Mouse (Mus musculus) CH12.LX (cell line): ENCODE measurements at regions not wholly inside any gene's neighbourhood (a gene's known extent, or its start where the extent isn't known, plus 50 kb on each side); places are given as distances from the start of the nearest gene placed in this dataset.
A peak's percentile ranks its signal among the peaks of the same experiment; 100 is the strongest.

Experiments
- DNase-seq: peaks from one replicate; pipeline ENCODE4 v3.0.0-alpha.2; 2013; ENCODE audit errors: extremely low read depth
- H3K27ac ChIP-seq: 2 replicates; pipeline ENCODE4 v1.5.1; 2012; ENCODE audit warnings: low read depth, mild to moderate bottlenecking, control low read depth, moderate library complexity; ENCODE audit not compliant: insufficient read depth
- H3K27me3 ChIP-seq: replicated peaks from 2 replicates; pipeline ENCODE3; 2012; ENCODE audit warnings: inconsistent platforms
- H3K36me3 ChIP-seq, 2 experiments: replicated peaks in 1 of 2; 2 replicates each; pipeline versions ENCODE3 to v1.6.1; 2012; ENCODE audit warnings: inconsistent platforms in 1 of 2, low read length in 1 of 2, mild to moderate bottlenecking in 1 of 2, mixed read lengths in 1 of 2, moderate library complexity in 1 of 2; ENCODE audit not compliant: control insufficient read depth in 1 of 2, insufficient read depth in 1 of 2
- H3K4me1 ChIP-seq, 2 experiments: 2 replicates each; pipeline ENCODE4 v1.6.1; 2012; ENCODE audit warnings: inconsistent platforms in 1 of 2, moderate library complexity in 1 of 2; ENCODE audit not compliant: insufficient read depth in 2 of 2, control insufficient read depth in 1 of 2
- H3K4me2 ChIP-seq: 2 replicates; pipeline ENCODE4 v1.6.1; 2012; ENCODE audit warnings: low read depth, mild to moderate bottlenecking, control low read depth; ENCODE audit not compliant: poor library complexity, insufficient read depth, severe bottlenecking
- H3K4me3 ChIP-seq, 3 experiments: fragments of 150-350 bp in 1 of 3; sonication (generic) in 1 of 3; replicated peaks in 1 of 3; 2 replicates each; pipeline versions ENCODE3 to v1.5.1; 2011 to 2012; ENCODE audit warnings: low read depth in 2 of 3, low read length in 2 of 3, mild to moderate bottlenecking in 2 of 3, moderate library complexity in 2 of 3, control low read depth in 1 of 3, improper control_type of control experiment in 1 of 3, inconsistent platforms in 1 of 3, mixed read lengths in 1 of 3; ENCODE audit not compliant: poor library complexity in 1 of 3
- H3K79me2 ChIP-seq: replicated peaks from 2 replicates; pipeline ENCODE4 v1.6.1; 2012; ENCODE audit warnings: mild to moderate bottlenecking, moderate library complexity; ENCODE audit not compliant: control insufficient read depth, poor library complexity, insufficient read depth, severe bottlenecking; ENCODE audit errors: extremely low read depth
- H3K9ac ChIP-seq: 2 replicates; pipeline ENCODE4 v1.6.1; 2012; ENCODE audit warnings: low read depth, mild to moderate bottlenecking, control low read depth, moderate library complexity; ENCODE audit not compliant: insufficient read depth
- H3K9me3 ChIP-seq: replicated peaks from 2 replicates; pipeline ENCODE3; 2012; ENCODE audit warnings: low read length, inconsistent platforms, mixed read lengths
- BHLHE40 ChIP-seq: IDR thresholded peaks from 2 replicates; pipeline ENCODE4 v1.6.1; 2011; ENCODE audit warnings: mild to moderate bottlenecking, low read depth, low read length, improper control_type of control experiment
- CHD1 ChIP-seq: IDR thresholded peaks from 2 replicates; pipeline ENCODE4 v1.6.1; 2012; ENCODE audit warnings: low read depth, low read length, improper control_type of control experiment, inconsistent platforms
- E2F4 ChIP-seq: IDR thresholded peaks from 2 replicates; pipeline ENCODE4 v1.6.1; 2011; ENCODE audit warnings: low read depth, low read length, improper control_type of control experiment; ENCODE audit not compliant: insufficient replicate concordance
- ELF1 ChIP-seq: IDR thresholded peaks from 2 replicates; pipeline ENCODE4 v1.6.1; 2014; ENCODE audit warnings: low read depth, mild to moderate bottlenecking, inconsistent platforms, low read length, improper control_type of control experiment
- GABPA ChIP-seq: IDR thresholded peaks from 2 replicates; pipeline ENCODE4 v1.6.1; 2012; ENCODE audit warnings: low read depth, low read length, improper control_type of control experiment, inconsistent platforms; ENCODE audit not compliant: insufficient replicate concordance
- JUN ChIP-seq: IDR thresholded peaks from 2 replicates; pipeline ENCODE4 v1.6.1; 2011; ENCODE audit warnings: low read depth, mild to moderate bottlenecking, low read length, improper control_type of control experiment, moderate library complexity; ENCODE audit not compliant: insufficient read depth
- KAT2A ChIP-seq: IDR thresholded peaks from 2 replicates; pipeline ENCODE4 v1.6.1; 2012; ENCODE audit warnings: low read length, improper control_type of control experiment, inconsistent platforms; ENCODE audit not compliant: insufficient replicate concordance
- MAFK ChIP-seq: IDR thresholded peaks from 2 replicates; pipeline ENCODE4 v1.6.1; 2011; ENCODE audit warnings: low read length, improper control_type of control experiment; ENCODE audit not compliant: insufficient replicate concordance
- MAX ChIP-seq: IDR thresholded peaks from 2 replicates; pipeline ENCODE4 v1.6.1; 2011; ENCODE audit warnings: low read length, improper control_type of control experiment
- MYC ChIP-seq: IDR thresholded peaks from 2 replicates; pipeline ENCODE4 v1.6.1; 2011; ENCODE audit warnings: low read depth, mild to moderate bottlenecking, improper control_type of control experiment, low read length
- NRF1 ChIP-seq: IDR thresholded peaks from 2 replicates; pipeline ENCODE4 v1.6.1; 2014; ENCODE audit warnings: low read depth, mild to moderate bottlenecking, inconsistent platforms, low read length, improper control_type of control experiment, moderate library complexity
- UBTF ChIP-seq: IDR thresholded peaks from 2 replicates; pipeline ENCODE4 v1.6.1; 2012; ENCODE audit warnings: low read depth, mild to moderate bottlenecking, inconsistent platforms, low read length, improper control_type of control experiment, moderate library complexity
- USF1 ChIP-seq: IDR thresholded peaks from 2 replicates; pipeline ENCODE4 v1.6.1; 2014; ENCODE audit warnings: low read depth, mild to moderate bottlenecking, inconsistent platforms, low read length, improper control_type of control experiment
- ZKSCAN1 ChIP-seq: IDR thresholded peaks from 2 replicates; pipeline ENCODE4 v1.6.1; 2012; ENCODE audit warnings: low read depth, inconsistent platforms, low read length, improper control_type of control experiment, borderline replicate concordance
- ZMIZ1 ChIP-seq: IDR thresholded peaks from 2 replicates; pipeline ENCODE4 v1.6.1; 2012; ENCODE audit warnings: low read depth, mild to moderate bottlenecking, inconsistent platforms, low read length, improper control_type of control experiment
- dilution Hi-C: fragments of 300-500 bp; cut with MboI; formaldehyde crosslinking; loops from 2 replicates; pipeline ENCODE4 v1.14.3; 2020; ENCODE audit warnings: low sequenced_read_pairs; ENCODE audit not compliant: extremely low pct_unique_long_range_greater_than_20kb, extremely low pct_ligation_motif_present
- in situ Hi-C: fragments of 300-500 bp; cut with MboI; formaldehyde crosslinking; loops from 3 replicates; pipeline ENCODE4 v1.14.3; 2019; ENCODE audit warnings: low sequenced_read_pairs, low pct_ligation_motif_present, low pct_unique_long_range_greater_than_20kb, mixed read lengths

GRCm38 (mm10) chr15:51442606-51443005, 2442.1 kb upstream of the Gm7489 start:
- TF ChIP-seq BHLHE40 (no peak), E2F4 (no peak), MAX (no peak), GABPA (no peak), JUN (no peak)
- TF ChIP-seq, all 38 proteins: peak for 0
- Histone ChIP-seq H3K79me2 (no peaks in the 10 kb centered on the region), H3K9me3 (no peaks in the 10 kb centered on the region), H3K4me1 (no peaks in the 10 kb centered on the region), H3K27ac (no peak overlapping the region), H3K4me2 (no peak overlapping the region), H3K27me3 (no peaks in the 10 kb centered on the region), H3K36me3 (no peaks in the 10 kb centered on the region), H3K4me3 (no peak overlapping the region), H3K9ac (no peak overlapping the region)
- dilution Hi-C loops (no loop called here), in situ Hi-C loops (no loop called here)
- DNase-seq, result no peak

DNA sequence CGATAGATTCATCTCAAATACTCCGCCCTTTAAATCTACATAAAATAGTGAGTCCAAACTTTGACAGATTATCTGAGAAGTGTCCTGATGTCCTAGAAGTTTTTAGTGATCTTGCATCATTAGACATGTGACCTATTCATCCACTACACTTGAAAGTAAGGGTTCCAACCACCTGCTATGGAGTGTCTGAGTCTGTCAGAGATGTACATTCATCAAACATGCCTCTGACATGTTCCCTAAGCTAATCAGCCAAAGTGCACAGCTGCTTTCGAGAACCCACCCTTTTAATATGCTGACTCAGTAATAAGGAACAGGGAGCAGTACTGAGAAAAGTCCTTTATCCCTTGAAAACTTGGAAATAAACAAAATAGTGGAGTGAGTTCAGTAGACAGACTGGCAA, 2414.8 kb upstream of the Gm7489 start:
- Histone ChIP-seq H3K9ac (no peak overlapping the region), H3K4me3 (no peak overlapping the region), H3K27ac (no peak overlapping the region), H3K27me3 (no peaks in the 10 kb centered on the region), H3K4me1 (peaks cover 0 to 8% of the 10 kb centered on the region in 2 experiments; a peak in 2 of 4 replicates), H3K4me2 (peak overlapping the region; percentile 36; the same call in 1 of the 2 replicates), H3K79me2 (no peaks in the 10 kb centered on the region), H3K36me3 (no peaks in the 10 kb centered on the region), H3K9me3 (no peaks in the 10 kb centered on the region)
- DNase-seq, result peak; percentile 6
- TF ChIP-seq ZMIZ1 (no peak), MAFK (peak; percentile 80), NRF1 (no peak), CHD1 (no peak), E2F4 (no peak), UBTF (no peak), ELF1 (no peak)
- dilution Hi-C loops (no loop called here), in situ Hi-C loops (no loop called here)

DNA sequence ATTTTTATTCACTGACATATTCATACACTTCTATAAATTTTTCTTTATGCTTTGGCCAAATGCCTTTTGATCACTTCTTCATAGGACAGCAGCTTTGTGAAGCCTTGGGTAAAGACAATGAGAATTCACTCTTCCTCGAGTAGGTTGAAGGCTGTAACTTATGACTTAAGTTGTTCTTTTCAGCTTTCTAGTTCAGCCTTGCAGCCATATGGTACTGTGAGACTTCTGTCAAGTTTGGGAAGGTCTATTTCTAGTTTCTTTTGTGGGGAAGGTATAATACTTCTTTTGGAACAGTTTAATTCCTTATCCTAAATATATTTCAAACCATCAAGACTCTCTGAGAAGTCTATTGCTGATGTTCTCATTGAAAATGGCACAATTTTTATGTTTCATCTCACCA, 2413.6 kb upstream of the Gm7489 start:
- dilution Hi-C loops (no loop called here), in situ Hi-C loops (no loop called here)
- no peak overlapping the region for H3K4me3 ChIP-seq
- peaks cover 0 to 8% of the 10 kb centered on the region in 2 experiments; a peak in 2 of 4 replicates for H3K4me1 ChIP-seq
- no peak overlapping the region for H3K4me2 ChIP-seq
- no peak overlapping the region for H3K27ac ChIP-seq
- DNase-seq, result no peak
- H3K9me3 ChIP-seq, result no peaks in the 10 kb centered on the region
- H3K36me3 ChIP-seq, result no peaks in the 10 kb centered on the region
- H3K9ac ChIP-seq, result no peak overlapping the region
- H3K79me2 ChIP-seq, result no peaks in the 10 kb centered on the region
- H3K27me3 ChIP-seq, result no peaks in the 10 kb centered on the region
- TF ChIP-seq E2F4, result no peak
- no peak for TF ChIP-seq ZKSCAN1
- TF ChIP-seq KAT2A, result no peak
- no peak for TF ChIP-seq MAFK
- TF ChIP-seq MYC, result no peak
- no peak for TF ChIP-seq USF1
